Mouse (Mus musculus) heart, embryonic 11.5 days (tissue): ENCODE results near the gene Sh2d1b2. TPM values are rescaled to one million over a fixed set of nuclear protein-coding genes. Genes with fewer than 3 reads are reported as not detected.

Experiments
- ATAC-seq: fragments of 200-750 bp; cut with Nextera tagmentation; replicated peaks from 2 replicates; pipeline ENCODE4 v1.8.0; 2017; ENCODE audit warnings: moderate library complexity; ENCODE audit not compliant: insufficient number of reproducible peaks, low FRiP score, low TSS enrichment
- H3K27ac ChIP-seq: fragments of 300-500 bp; sonication (generic); 2 replicates; pipeline ENCODE4 v1.5.1; 2014; ENCODE audit warnings: mild to moderate bottlenecking, low read depth, low read length
- H3K27me3 ChIP-seq: fragments of 300-500 bp; sonication (generic); 2 replicates; pipeline ENCODE4 v1.6.1; 2014; ENCODE audit warnings: mild to moderate bottlenecking, low read length, mixed read lengths; ENCODE audit not compliant: control insufficient read depth, insufficient read depth
- H3K36me3 ChIP-seq: fragments of 300-500 bp; sonication (generic); 2 replicates; pipeline ENCODE4 v1.6.1; 2014; ENCODE audit warnings: mild to moderate bottlenecking, low read length, moderate library complexity, mixed read lengths; ENCODE audit not compliant: control insufficient read depth, insufficient read depth
- H3K4me1 ChIP-seq: fragments of 300-500 bp; sonication (generic); 2 replicates; pipeline ENCODE4 v1.6.1; 2014; ENCODE audit warnings: low read length; ENCODE audit not compliant: control insufficient read depth, insufficient read depth
- H3K4me2 ChIP-seq: fragments of 300-500 bp; sonication (generic); 2 replicates; pipeline ENCODE4 v1.6.1; 2014; ENCODE audit warnings: mild to moderate bottlenecking, moderate library complexity
- H3K4me3 ChIP-seq: fragments of 300-500 bp; sonication (generic); 2 replicates; pipeline ENCODE4 v1.5.1; 2014; ENCODE audit warnings: low read depth, low read length
- H3K9ac ChIP-seq: fragments of 300-500 bp; sonication (generic); 2 replicates; pipeline ENCODE4 v1.6.1; 2014; ENCODE audit warnings: mild to moderate bottlenecking, low read depth, low read length, moderate library complexity
- H3K9me3 ChIP-seq: fragments of 300-500 bp; sonication (generic); replicated peaks from 2 replicates; pipeline ENCODE4 v1.6.1; 2016; ENCODE audit warnings: low read length; ENCODE audit not compliant: control insufficient read depth
- WGBS: fragments of 180-500 bp; shearing (Covaris S2); extraction: QIAGEN DNeasy Blood & Tissue Kit; methylation state at CpG from one replicate; pipeline ENCODE4 v1.1.7; 2014; ENCODE audit not compliant: insufficient replicate concordance; 5-methylcytosine and 5-hydroxymethylcytosine counted together
- polyA plus RNA-seq: library from polyadenylated mRNA; unstranded; fragments of >200 nt; fragmentation: Nextera tagmentation; extraction: Ambion mirVana; gene quantifications from 2 replicates; pipeline ENCODE4 v1.2.1, GENCODE M21; 2014

Sh2d1b2 gene
- polyA plus RNA-seq, 1 experiment from 2014 or later, result not detected

DNA sequence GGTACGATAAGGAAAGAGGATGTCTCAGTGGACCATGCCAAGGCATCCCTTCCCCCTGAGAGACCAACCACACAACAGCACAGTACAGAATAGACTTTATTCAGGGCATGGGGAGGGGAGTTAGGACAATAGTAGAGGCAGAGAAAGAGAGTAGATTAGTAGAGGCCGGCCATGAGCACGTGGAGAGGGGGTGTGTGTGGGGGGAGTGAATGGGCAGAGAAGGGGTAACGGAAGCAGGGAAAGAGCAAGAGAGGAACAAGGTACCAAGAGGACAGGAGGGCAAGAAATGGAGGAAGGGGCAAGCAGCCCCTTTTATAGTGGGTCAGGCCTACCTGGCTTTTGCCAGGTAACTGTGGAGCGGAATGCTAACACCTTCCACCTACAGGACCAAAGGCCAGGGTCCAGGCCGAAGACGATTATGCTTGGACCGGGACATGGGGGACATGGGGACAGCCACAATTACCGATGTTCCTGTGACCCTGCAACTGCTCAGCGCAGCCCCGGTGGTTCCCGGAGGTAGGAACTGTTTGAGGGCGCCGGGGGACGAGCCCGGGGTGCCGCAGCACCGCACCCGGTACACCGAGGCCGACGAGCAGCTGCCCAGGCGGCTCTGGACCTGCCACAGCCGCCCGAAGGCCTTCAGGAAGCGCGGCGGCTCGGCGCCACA is 22.5 kb downstream of the Sh2d1b2 start:
- H3K27ac ChIP-seq, result 0 out of 2 replicates have a peak overlapping the region, but pooled peaks have one; percentile 46

DNA sequence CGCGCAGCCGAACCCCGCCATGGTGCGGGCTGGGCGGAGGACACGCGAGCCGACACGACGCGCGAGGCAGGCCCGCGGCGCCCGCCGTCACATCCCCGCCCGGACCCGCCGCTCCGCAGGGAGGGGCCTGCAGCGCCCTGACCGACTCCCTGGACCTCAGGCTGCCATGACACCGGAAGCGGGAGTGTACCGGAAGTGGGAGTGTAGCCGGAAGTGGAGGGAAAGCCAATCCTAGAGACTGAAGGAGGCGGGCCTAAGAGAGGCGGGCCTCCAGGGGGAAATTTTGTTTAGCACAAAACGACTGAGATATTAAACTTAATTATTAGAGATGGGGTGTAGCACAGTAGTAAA is 23.0 kb downstream of the Sh2d1b2 start:
- peak; percentile 86 for ATAC-seq
- Histone ChIP-seq H3K9ac (peak overlapping the region; percentile 88), H3K4me3 (peak overlapping the region; percentile 77), H3K4me1 (no peaks in the 10 kb centered on the region), H3K9me3 (no peaks in the 10 kb centered on the region), H3K4me2 (peak overlapping the region; percentile 77), H3K27ac (0 out of 2 replicates have a peak overlapping the region, but pooled peaks have one; percentile 46), H3K36me3 (no peaks in the 10 kb centered on the region), H3K27me3 (0 out of 2 replicates have a peak, but pooled peaks cover 3% of the 10 kb centered on the region)
- WGBS, result 8% methylated on average over 32 of the region's 32 CpGs

More for the DNA sequence above, 22.5 kb downstream of the Sh2d1b2 start:
- H3K36me3 ChIP-seq, result no peaks in the 10 kb centered on the region
- H3K9ac ChIP-seq, result peak overlapping the region; percentile 88
- no peaks in the 10 kb centered on the region for H3K4me1 ChIP-seq
- 30% methylated on average over 30 of the region's 30 CpGs for WGBS
- ATAC-seq, result peak; percentile 52
- H3K4me2 ChIP-seq, result peak overlapping the region; percentile 77
- H3K27me3 ChIP-seq, result 0 out of 2 replicates have a peak, but pooled peaks cover 3% of the 10 kb centered on the region
- H3K4me3 ChIP-seq, result peak overlapping the region; percentile 77
- H3K9me3 ChIP-seq, result no peaks in the 10 kb centered on the region

DNA sequence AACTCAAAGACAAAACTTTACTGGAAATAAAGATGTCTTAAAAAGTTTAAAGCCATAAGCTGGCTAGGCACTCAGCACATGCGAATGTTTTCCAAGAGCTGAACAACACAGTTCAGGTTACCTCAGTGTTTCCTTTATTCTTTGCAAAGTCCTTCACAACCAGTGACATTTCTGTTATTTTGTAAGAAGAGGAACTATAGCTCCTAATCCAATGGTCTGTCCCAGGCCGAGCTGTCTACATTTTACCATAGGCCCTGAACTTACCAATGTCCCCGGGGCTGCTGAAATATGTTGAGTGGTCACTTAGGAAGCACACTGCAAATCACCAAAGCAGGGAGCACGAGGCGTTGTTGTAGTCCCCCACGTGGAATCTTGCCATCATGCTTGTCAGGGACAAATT is 37.7 kb downstream of the Sh2d1b2 start:
- Histone ChIP-seq H3K4me1 (no peaks in the 10 kb centered on the region), H3K4me3 (no peak overlapping the region), H3K9ac (no peak overlapping the region), H3K27me3 (no peaks in the 10 kb centered on the region), H3K27ac (no peak overlapping the region), H3K9me3 (no peaks in the 10 kb centered on the region), H3K4me2 (no peak overlapping the region), H3K36me3 (no peaks in the 10 kb centered on the region)
- 68% methylated on average over 6 of the region's 6 CpGs for WGBS
- no peak for ATAC-seq

DNA sequence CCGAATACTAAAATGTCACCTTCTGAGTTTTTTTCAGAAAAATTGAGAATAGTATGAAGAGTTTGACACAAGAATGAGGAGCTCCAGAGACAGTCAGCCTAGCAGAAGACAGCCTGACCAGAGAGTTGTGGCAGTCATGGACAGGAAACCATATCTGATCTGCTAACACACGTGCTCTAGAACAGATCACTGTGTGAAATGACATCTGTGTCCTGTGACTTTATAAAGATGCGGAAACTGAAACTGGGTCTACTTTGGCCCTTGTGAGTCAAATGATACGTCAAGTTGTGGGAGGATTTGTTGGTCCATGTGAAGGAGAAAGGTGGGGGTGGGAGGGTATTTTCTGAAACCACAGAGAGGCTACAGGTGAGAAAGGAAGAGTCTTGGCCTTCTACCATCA is 38.1 kb downstream of the Sh2d1b2 start:
- no peaks in the 10 kb centered on the region for H3K36me3 ChIP-seq
- H3K4me2 ChIP-seq, result no peak overlapping the region
- no peak for ATAC-seq
- no peaks in the 10 kb centered on the region for H3K9me3 ChIP-seq
- WGBS, result 70% methylated on average over 4 of the region's 4 CpGs
- no peak overlapping the region for H3K9ac ChIP-seq
- H3K27me3 ChIP-seq, result no peaks in the 10 kb centered on the region
- no peaks in the 10 kb centered on the region for H3K4me1 ChIP-seq
- H3K27ac ChIP-seq, result no peak overlapping the region
- H3K4me3 ChIP-seq, result no peak overlapping the region

DNA sequence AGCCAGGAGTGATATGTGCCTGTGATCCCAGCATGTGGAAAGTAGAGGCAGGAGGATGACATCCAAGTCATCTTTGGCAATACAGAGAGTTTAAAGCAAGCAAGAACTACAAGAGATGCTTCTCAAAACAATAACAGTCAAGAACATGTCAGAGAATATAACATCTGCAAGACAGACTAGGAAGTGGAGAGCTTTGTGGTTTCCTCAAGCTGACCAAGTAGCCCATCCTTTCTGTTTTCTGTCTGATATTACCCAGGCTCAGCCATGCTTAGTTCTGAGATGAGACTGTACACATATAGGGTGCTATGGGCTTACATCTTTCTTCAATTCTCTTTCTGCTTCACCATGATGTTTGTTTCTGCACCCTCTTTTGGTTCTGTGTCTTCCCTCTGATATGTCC is 40.7 kb downstream of the Sh2d1b2 start:
- no peak overlapping the region for H3K4me2 ChIP-seq
- H3K36me3 ChIP-seq, result no peaks in the 10 kb centered on the region
- H3K4me1 ChIP-seq, result no peaks in the 10 kb centered on the region
- no peak overlapping the region for H3K9ac ChIP-seq
- no peaks in the 10 kb centered on the region for H3K9me3 ChIP-seq
- no peak for ATAC-seq
- H3K4me3 ChIP-seq, result no peak overlapping the region
- no peak overlapping the region for H3K27ac ChIP-seq
- no peaks in the 10 kb centered on the region for H3K27me3 ChIP-seq

DNA sequence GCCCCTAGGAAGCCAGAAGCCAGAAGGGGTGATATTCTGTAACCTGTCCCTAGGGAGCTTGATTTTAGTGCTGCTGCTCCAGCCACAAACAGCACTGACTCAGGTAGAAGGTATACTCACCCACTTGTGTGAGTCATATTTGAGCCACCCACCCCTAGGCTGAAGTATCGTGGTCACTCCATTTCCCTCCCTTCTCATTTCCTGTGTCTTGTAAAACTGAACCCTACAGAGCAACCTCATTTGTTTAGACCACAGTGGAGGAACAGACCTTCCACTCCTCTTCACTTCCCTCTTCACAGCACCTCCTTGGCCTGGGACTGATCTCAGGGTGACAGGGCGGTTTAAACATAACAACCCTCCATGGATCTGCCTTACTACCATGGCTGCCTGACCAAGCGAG is 44.5 kb downstream of the Sh2d1b2 start, which contains the start of gene Sh2d1b1:
Gene Sh2d1b1, plus strand, starts transcription at position 305 of the 400 bp plus-strand sequence.
- no peak for ATAC-seq
- Histone ChIP-seq H3K9ac (no peak within 1 kb of the TSS), H3K4me1 (no peaks in the 10 kb centered on the region), H3K36me3 (no peaks in the 10 kb centered on the region), H3K27me3 (no peaks in the 10 kb centered on the region), H3K4me3 (no peak within 1 kb of the TSS), H3K27ac (no peak within 1 kb of the TSS), H3K9me3 (no peaks in the 10 kb centered on the region), H3K4me2 (no peak within 1 kb of the TSS)
- WGBS, result 73% methylated on average over 2 of the region's 3 CpGs

DNA sequence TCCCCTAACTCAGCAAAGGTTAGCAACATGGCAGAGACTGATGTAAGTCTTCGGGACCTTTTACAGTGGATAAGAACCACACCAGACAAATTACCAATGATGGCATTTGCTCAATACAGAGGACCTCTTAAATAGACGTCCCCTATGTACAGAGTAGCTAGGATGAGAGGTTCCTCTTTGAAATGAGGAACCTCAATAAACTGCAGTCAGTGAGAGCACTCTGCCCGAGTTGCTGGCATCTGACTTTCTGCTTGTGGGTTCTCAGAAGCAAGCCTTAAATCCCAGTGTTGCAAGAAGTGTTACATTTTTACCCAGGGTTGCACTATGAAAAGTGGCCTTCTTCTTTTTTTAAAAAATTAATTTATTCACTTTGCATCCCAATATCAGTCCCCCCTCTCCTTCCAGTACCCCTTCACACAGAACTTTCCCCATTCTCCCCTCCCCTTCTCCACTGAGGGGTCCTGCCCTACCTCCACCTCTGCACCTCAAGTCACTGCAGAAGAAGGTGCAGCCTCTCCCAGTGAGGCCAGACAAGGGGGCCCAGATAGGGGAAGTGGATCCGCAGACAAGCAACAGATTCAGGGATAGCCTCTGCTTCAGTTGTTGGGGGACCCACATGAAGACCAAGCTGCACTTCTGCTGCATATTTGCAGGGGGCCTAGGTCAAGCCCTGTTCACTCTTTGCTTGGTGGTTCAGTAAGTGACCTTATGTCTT is 50.0 kb downstream of the Sh2d1b2 start:
- no peak overlapping the region for H3K4me3 ChIP-seq
- H3K36me3 ChIP-seq, result no peaks in the 10 kb centered on the region
- no peak overlapping the region for H3K9ac ChIP-seq
- ATAC-seq, result no peak
- H3K4me1 ChIP-seq, result no peaks in the 10 kb centered on the region
- H3K27me3 ChIP-seq, result no peaks in the 10 kb centered on the region
- H3K9me3 ChIP-seq, result no peaks in the 10 kb centered on the region
- 58% methylated on average over 4 of the region's 4 CpGs for WGBS
- H3K27ac ChIP-seq, result no peak overlapping the region
- H3K4me2 ChIP-seq, result no peak overlapping the region

DNA sequence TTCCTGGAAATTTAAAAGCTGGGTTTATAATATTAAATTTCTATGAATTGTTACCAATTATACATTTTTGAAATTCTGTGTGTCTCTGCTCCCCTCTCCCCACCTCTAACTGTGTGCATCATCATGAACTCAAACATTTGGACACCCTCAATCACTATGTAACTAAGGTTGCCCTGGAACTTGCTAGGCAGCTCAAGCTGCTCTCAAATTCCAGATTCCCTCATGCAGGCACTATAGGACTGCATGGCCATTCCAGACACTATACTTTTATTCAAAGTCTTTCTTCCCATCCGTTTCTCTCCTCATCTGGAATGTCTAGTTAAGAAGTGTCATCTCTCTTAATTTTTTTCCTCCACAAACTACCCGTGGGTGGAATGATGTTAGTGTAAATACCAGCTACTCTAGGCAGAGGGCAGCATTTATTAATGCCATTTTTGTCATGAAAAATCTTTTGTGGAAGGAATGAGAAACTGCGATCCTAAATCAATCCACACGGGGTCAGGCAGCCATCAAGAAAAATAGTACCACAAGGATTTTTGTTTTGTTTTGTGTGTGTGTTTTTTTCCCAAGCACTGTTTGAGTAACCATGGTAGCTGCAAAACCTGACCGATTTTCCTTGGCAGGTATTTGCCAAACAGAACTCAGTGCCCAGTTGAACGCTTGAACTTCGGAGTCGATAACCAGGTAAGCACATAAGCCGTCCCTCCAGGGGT is 59.8 kb downstream of the Sh2d1b2 start:
- Histone ChIP-seq H3K27me3 (no peaks in the 10 kb centered on the region), H3K9me3 (no peaks in the 10 kb centered on the region), H3K4me2 (no peak overlapping the region), H3K9ac (no peak overlapping the region), H3K4me1 (peaks cover 11% of the 10 kb centered on the region; the same call in 1 of the 2 replicates), H3K4me3 (no peak overlapping the region), H3K27ac (no peak overlapping the region), H3K36me3 (no peaks in the 10 kb centered on the region)
- WGBS, result 47% methylated on average over 9 of the region's 9 CpGs
- no peak for ATAC-seq
